Mouse (Mus musculus) heart, postnatal 36 days (tissue): Measurements from ENCODE around the gene Dscaml1. TPM values are rescaled to one million over a fixed set of nuclear protein-coding genes. Genes with fewer than 3 reads are reported as not detected.

Experiments
- DNase-seq, 2 experiments: peaks; one replicate each; pipeline ENCODE4 v3.0.0; 2021 to 2022
- intact Hi-C: fragments of 180-260 bp; cut with DNase I; formaldehyde crosslinking; loops from one replicate; pipeline ENCODE4 v1.15.1; 2025
- total RNA-seq, 2 experiments: library from RNA; stranded (reverse); gene quantifications; 2 replicates each; pipeline ENCODE4 v1.2.3; 2021

Dscaml1 gene
- total RNA-seq, 2 experiments from 2014 or later, result not detected

DNA sequence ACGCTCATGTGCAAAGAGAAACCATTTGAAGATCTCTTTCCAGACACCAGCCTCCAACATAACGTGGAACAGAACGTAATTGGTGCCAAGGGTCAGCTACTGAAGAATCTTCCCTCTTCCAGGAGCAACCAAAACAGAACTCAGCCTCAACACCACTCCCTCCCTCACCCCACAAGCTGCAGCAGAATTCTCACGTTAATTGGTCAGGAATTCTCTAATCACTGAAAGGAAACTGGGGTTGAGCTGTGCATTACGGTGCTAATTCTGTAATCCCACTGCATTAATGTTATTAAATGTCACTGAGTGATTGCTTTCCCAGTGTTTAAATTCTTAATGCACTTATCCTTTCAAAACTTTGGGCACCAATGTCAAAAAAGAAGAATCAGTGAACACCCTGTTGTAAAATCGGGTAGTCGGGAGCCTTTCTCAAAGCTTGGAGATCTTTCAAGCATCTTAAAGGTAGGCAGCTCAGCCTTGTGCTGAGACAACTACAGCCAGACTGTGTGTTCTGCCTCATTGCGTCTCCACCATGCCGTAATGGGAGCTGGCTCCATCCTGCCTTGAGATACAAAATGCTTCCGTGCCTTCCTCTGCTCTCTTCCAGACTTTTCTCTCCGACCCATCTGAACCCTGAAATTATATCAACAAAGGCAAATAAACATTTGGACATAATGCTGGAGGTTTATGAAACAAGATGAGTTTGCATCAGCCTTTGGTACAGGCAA, 184.1 kb downstream of the Dscaml1 start:
- intact Hi-C loops, result no loop called here
- no peak for DNase-seq

DNA sequence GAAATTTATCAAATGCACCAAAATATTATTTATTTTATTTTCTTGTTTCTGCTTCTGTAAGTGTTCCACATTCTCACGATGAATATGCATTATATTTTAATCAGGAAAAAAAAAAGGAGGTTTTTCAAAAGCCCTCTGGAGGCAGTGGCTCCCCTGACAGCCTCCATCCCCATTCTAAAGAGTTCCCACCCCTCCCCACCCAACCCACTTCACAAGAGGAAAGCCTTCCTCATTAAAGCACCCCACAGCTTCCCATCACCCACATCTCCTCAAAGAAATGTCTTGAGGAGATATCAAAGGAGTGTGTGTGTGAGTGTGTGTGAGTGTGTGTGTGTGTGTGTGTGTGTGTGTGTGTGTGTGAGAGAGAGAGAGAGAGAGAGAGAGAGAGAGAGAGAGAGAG, 188.2 kb downstream of the Dscaml1 start:
- no peak for DNase-seq

DNA sequence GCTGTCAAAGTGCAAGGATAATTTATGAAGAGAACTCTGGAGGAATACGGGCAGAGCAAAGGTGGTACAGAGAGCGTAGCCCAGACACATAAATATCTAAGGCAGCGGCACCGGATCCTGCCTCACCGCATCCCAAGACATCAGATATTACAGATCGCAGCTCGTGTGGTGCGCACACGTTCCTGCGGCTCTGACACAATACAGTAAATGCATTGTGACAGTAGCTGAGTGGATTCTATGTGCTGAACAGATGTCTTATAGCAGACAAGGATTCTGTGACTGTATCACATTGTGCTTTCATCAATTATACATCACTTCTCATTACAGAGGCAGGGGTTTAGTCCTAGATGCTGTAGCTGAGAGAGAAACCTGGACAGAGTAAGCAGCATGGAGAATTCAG, 191.5 kb downstream of the Dscaml1 start:
- no peak for DNase-seq
- intact Hi-C loops, result no loop called here

More for the DNA sequence above, 188.2 kb downstream of the Dscaml1 start:
- intact Hi-C loops, result no loop called here

DNA sequence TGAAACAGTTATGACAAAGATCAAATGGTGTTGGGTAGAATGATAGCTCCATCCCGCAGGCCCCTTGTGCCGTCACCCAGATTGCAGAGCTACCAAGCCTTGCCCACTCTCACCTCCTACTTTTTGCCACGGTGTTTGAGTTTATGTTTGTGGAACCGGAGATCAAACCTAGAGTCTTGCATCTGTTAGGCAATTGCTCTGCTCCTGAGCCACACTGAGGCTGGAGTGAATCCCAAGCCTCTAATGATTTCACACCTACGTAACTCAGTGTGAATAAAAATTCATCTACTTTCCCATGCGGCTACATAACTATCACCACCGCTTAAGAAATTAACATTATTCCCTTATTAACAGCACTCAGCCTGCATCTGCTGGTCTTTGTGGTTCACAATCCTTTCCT, 192.0 kb downstream of the Dscaml1 start:
- no peak for DNase-seq

DNA sequence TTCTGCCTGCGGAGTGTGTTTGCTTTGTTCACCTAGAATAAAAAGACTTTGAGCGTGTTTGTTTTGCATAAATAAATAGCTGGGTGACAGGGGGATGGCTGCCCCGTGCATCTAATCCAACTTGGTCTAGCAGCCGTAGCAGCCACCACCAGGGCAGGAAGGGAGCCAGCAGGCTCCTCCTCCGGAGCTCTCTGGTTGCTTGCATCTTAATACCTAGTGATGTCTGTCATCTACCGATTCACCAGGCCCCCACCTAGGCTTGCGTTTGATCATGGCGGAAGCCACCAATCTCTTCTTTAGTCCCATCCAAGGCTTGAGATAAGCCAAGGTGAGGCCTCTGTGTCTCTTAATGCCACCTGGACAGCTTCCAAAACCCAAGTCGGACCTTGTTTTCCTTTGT, 193.6 kb downstream of the Dscaml1 start:
- intact Hi-C loops, result no loop called here
- DNase-seq, result no peak

More for the DNA sequence above, 192.0 kb downstream of the Dscaml1 start:
- intact Hi-C loops, result no loop called here

DNA sequence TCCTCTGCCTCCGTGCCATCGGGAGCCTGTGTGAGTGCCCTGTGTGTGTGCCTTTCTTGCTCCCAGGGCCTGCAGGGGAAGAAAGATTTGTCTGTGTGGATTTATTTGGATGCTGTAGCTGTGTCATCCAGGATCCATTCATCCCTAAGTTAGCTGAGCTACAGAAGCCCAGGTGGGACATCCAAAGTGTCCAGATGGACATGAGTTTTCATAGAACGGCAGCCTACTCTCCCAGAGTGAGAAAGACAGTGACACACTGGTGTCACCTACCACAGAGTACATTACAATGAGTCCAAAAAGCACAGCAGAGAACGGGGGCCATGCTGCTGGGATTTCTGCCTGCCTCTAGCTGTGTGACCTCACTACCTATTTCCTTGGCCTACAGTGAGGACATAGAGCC, 194.5 kb downstream of the Dscaml1 start:
- no peak for DNase-seq
- intact Hi-C loops, result no loop called here

DNA sequence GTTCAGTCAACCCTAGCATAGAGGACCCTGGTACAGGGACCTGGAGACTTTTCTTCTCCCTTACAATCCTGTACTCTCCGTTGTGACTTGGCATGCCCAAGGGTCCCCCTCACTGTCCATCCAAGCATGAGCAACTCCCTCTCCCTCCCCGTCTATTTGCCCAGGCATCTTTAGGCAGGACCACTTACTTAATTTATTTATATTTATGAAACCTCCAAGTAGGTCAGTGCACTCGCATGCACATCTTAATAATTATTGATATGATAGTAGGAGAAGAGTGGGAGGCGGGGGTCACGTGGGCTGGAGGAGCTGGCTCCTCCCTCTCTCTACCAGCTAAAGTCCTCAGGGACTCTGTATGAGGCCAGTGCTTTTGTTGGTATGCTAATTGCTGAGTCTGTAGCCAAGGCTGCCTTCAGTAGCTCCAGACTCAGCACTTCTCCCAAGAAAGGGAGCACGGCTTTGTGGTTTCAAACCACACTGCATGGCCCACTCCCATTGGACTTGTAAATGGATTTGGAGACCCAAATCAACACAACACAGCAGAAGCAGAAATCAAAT, 199.5 kb downstream of the Dscaml1 start:
- intact Hi-C loops, result no loop called here
- DNase-seq, result no peak

DNA sequence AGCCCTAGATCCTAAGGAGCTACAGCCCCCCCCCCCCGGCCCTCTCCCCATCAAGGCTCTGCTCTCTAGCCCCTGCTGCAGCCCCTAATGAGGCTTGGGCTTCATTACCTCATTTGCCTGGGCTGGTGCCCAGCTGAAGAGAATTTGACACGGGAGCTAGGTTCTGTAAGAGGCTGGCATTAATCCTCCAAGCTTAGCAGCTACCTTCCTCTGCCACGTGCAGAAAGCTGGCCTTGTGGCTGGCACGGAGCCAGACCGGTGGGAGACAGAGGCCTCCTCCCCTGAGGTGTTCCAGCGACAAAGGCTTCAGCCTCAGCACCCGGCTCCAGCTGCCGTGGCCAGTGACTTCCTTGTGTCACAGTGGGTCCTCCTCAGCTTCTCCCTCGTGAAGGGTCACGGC, 206.1 kb downstream of the Dscaml1 start:
- peak; percentile 3 to 5 for DNase-seq
- intact Hi-C loops, result no loop called here

DNA sequence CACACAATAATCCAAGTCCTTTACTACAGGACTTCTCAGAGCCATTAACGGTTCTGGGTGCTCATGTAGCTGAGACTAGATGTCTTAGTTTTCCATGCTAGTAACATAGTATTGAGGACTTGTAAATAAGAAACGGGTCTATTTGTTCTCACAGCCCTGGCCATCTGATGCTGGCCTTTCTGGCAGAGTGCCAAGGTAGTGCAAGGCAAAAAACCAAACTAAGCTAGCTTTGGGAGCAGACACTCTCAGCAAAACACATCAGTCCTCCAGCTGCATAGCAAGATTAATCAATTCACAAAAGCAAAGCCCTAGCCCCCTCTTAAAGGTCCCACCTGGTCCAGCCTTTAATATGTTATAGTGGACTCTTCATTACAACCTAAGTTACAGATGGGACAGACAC, 206.6 kb downstream of the Dscaml1 start:
- intact Hi-C loops, result no loop called here
- DNase-seq, result peak; percentile 13 to 15

DNA sequence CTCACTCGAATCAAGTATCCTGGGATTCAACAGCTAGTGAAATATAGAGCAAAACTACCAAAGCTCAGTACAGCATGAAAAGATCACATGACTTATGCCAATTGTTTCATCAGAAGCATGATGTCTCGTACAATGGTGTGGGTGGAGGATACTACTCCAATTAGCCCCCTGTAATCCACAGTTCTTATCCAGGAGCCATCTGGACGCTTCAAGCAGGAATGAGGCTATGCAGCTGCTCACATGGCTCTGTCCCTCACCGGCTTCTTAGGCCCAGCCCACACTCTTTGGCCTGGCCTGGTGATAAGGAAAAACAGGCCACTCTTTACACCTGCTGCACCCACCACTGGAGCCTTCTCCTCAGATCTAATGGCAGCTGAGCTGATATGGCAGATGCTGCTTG, 208.6 kb downstream of the Dscaml1 start:
- DNase-seq, result no peak
- intact Hi-C loops, result no loop called here

DNA sequence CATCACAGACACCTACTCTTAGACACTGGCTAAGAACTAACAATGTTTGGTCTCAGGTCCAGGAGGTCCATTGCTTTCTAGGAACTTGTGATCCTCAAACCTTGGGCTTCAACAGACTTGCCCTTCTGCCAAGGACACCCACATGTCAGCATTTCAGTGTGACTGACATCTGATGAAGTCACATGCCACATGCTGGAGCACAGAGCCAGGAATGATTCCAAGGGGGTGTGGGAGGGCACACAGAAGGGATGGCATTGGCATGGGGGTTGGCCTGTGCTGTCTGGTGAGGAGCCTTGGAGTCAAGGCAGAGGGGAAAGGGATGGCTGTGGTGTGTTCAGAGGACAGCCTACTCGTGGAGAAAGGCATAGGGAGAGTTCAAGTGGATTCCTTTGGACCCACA, 210.9 kb downstream of the Dscaml1 start:
- intact Hi-C loops, result no loop called here
- no peak for DNase-seq

DNA sequence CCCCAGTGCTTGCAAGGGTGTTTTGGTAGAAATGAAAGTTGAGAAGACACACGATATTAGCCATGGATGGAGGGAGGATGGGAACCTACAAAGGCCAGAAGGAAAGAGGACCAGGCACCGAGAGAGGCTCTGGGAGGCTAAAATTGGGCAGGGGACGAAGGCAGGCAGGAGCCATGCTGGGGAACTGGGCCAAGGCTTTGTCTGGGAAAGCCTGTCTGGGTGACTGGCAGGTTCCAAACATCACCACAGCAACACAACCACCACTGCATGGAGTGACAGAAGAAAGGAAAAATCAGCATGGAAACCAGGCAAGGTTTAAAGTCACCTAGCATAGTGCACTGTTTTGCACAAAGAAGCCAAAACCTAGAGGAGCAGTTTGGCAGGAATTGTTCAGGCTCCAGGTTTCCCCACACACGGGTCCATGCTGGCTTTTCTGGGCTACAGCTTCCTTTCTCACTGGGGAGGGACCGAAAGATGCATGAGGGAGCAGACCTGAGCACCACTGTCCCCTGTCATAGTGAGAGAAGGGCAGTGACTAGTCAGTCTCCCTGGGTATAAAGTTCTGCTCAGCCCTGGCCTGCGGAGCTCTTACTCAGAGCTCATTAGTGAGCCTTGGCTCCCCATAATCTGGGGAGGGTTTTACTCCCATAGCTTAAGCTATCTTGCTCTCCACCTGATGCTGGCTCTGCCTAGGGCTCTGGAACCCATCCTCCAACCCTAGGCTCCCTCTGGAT, 211.9 kb downstream of the Dscaml1 start:
- no peak for DNase-seq
- intact Hi-C loops, result no loop called here

DNA sequence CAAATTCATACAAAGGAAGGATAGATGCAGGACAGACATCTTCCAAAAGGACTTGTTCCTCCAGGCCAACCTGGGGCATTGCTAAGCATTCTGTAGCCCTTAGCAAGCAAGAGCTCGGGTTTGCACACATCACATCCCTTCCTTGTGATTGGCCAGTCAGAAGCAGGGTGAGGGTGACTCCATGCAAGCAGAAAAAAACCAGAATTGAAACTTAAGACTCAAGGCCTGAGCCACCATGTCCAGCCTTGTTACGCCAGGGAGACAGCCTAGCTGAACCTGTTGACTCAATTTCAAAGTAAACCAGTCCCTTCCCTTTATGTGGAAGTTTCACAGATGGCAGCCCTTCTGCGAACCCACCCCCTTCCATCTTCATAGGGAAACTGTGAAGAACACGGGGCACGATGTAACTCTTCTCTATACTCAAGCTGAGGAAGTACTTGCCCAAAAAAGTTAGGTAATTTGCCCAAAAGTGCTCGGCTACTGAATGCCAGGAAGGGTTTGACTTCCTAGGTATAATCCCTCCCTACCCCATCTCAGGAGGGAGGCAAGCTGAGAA, 218.5 kb downstream of the Dscaml1 start:
- intact Hi-C loops, result no loop called here
- DNase-seq, result no peak

DNA sequence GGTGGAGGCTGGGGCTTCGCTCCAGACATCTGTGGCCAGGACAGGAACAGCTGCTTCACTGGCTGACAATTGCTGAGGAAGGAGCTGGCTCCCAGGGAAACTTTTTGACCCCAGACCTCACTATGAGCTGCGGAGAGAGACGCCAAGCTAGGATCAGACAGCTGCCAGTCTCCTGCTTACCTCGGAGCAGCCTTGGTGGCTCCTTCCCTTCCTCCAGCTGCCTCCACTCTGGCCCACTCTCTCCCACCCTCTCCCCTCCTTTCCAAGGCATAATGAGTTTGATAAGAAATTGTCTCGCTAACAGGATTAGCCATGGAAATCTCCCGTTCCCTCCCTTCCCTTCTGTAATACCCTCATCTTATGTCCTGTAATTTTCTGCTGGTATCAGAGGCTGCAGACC, 219.1 kb downstream of the Dscaml1 start:
- intact Hi-C loops, result no loop called here

DNA sequence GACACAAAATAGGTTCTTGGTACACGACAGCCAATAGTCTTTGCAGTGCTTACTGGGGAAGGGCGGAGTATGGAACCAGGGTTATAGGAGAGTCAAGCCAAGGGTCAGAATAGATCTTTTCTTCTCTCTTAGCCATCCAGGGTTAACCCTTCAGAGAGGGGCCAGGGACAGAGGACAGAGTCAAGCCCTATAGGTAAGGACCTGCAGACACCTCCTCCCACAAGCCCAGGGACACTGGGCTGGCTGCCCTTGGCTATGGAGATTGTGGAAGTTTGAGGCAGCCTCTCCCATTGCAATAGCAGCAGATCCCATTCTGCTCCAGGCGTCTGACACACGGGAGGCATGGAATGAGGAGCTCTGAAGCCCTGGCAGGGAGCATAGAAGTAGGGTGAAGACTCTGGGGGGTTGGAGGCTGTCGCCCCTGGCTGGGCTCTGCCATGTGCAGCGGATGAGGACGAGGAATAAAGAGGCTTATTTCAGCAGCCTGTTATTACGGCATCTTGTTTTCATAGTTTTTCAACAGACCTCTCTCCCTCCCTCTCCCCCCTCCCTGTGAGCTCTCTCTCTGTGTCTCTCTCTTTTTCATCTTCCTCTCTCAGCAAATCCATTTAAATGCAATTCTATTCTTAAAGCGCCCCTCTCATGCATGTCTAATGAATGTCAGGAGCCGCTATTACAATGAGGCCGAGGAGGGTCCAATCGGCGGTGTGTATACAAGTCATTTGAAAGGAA, 224.8 kb downstream of the Dscaml1 start:
- intact Hi-C loops, result no loop called here
- no peak for DNase-seq

More for the DNA sequence above, 219.1 kb downstream of the Dscaml1 start:
- no peak for DNase-seq

DNA sequence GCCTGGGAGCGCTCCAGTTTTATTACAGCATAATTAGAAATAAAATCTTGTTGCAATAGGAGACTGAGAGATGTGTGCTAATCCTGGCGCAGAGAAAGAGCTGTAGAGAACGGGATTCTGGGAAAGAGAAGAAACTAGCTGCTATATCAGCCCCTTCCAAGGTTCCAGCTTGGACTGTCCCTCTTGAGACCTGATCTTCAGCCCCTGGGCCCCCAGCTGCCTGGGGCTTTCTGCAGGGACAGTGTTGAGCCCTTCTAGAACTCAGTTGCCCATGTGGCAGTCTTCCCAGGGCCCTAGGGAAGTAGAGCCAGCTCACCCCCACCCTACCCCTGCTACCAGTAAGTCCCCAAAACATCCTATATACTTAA, 225.4 kb downstream of the Dscaml1 start:
- intact Hi-C loops, result no loop called here

DNA sequence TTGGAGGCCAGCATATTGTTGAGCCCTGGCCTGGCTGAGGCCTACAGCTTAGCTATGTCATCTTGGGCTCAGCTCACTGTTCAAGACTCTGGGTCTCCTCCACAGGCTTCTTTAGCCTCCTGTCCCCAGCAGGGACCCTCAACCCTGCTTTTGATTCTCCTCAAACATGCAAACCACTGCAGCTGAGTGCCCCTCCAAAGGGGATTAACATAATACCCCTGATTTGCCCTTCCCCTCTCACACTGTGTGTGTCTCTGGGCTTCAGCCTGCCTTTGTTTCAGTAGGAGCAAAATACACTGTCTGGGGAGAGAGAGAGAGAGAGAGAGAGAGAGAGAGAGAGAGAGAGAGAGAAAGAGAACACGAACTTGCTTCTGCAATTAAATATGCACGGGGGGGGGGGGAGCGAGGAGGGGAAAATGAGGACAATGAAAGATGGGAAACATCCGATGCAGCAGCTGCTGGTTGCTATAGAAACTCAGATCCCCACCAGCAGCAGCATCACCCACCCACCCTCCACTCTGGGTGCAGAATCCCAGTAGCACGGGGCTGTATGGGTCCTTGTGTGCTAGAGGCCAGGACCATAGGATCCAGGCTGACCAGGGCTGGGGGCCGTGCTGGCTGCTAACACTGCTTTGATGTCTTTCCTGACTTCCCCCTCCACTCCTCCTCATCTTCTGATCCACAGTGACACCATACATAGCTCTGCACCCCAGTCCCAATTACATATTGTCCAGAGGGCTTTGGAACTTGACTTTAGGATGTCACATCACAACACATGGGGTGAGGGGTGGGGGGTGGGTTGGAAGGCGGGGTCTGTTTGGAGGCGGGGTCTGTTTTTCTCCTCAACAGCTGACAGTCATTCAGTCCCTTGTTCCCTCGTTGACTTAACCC, 231.0 kb downstream of the Dscaml1 start:
- no peak for DNase-seq
- intact Hi-C loops, result no loop called here

More for the DNA sequence above, 225.4 kb downstream of the Dscaml1 start:
- DNase-seq, result no peak

DNA sequence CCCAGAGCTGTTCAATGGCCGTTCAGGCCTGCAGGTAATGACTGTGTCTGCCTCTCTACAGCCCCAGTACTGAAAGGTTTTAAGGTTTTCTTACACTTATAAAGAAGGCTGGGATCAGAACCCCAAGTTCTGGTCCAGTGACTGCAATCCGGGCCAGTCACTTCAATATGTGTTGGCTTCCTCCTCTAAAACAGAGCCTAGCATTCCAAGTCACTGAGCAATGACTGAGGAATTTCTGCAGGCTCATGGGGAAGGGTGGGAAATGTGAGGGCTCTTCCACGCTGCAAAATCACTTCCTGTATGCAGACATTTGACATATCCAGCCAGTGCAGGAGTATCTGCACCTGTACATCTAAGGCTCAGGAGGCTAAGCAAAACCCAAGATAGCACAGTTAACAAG, 233.8 kb downstream of the Dscaml1 start:
- intact Hi-C loops, result no loop called here
- DNase-seq, result no peak

DNA sequence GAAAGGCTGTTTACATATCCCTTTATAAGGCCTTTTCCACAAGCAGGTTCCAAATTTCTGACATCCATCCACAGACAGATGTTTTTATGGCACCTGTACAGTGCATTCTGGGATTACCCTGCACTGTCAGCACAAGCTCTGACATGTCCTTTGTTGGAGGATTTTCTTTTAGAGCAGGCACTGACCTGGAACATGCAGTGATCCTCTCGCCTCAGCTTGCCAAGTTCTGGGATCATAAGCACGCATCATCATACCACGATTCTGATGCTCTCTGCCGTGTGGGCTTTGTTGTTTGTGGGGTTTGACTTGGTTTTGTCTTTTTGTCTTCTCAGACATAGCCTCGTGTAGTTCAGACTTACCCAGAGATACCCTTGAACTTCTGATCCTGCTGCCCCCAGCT, 236.0 kb downstream of the Dscaml1 start:
- DNase-seq, result no peak
- intact Hi-C loops, result no loop called here
